Mouse (Mus musculus): Measurements from ENCODE around the gene Dlgap4. TPM values are rescaled to one million over a fixed set of nuclear protein-coding genes. Genes with fewer than 3 reads are reported as not detected.
A peak's percentile ranks its signal among the peaks of the same experiment; 100 is the strongest.

Dlgap4 gene
- polyA plus RNA-seq (2012; rRNA removed), result 205 and 222 TPM in 2 replicates

DNA sequence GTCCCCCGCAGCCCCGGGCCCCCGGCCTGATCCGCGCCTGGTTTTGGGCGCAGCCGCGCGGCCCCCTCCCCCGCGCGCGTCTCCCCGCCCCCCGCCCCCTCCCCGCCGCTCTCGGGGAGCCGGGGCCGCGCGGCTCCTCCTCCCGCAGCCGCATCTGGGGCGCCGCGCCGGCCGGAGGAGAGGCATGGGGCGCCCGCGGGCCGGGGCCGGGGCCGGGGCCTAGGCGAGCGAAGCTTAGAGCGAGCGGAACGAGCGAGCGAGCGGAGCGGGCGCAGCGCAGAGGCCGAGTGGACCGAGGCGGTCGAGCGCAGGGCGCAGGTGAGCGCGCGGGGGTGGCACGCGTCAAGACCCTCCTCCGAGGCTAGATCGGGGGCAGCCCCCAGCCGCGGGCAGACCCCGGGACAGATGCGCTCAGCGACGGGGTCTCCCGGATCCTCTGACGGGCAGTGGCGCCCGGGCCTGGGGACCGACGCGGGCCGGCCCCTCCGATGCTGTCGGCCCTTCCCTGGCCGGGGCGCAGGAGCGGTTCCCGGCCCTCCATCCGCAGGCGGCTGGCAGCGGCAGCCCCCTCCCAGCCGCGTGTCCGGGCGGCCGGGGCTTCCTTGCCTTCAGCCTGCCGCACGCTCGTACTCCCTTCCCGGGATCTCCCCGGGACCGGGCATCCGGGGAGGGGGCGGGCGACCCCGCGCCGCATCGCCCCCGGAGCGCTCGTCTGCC, at the start of gene Dlgap4:
Dlgap4 (plus strand) TSS at position 165 of the 717 bp plus-strand sequence.
- no peak for TF ChIP-seq CTCF (IDR thresholded peaks at IDR 0.05; ENCODE audit: extremely low read depth, insufficient read depth, low read length)
- no peak for TF ChIP-seq POLR2A (IDR thresholded peaks at IDR 0.05; ENCODE audit: extremely low read depth, insufficient read depth, low read length)
- peak within 1 kb of the TSS; percentile 98 for H3K27ac ChIP-seq (ENCODE audit: insufficient read depth, low read length)
- H3K4me1 ChIP-seq (ENCODE audit: control insufficient read depth, insufficient read depth, low read length), result peaks cover 12% of the 10 kb centered on the region
- H3K4me3 ChIP-seq (ENCODE audit: insufficient read depth, low read length), result peak within 1 kb of the TSS; percentile 81

- H3K4me1 ChIP-seq (ENCODE audit: control insufficient read depth, insufficient read depth, low read length), result peaks cover 10% of the 10 kb centered on the region
- no peak overlapping the region for H3K4me3 ChIP-seq (ENCODE audit: insufficient read depth, low read length)
- TF ChIP-seq CTCF (IDR thresholded peaks at IDR 0.05; ENCODE audit: extremely low read depth, insufficient read depth, low read length) (no peak), POLR2A (IDR thresholded peaks at IDR 0.05; ENCODE audit: extremely low read depth, insufficient read depth, low read length) (no peak)
- H3K27ac ChIP-seq (ENCODE audit: insufficient read depth, low read length), result no peak overlapping the region
Measured at GRCm38 (mm10) chr2:156566512-156566911, 47.0 kb upstream of the Dlgap4 start.

DNA sequence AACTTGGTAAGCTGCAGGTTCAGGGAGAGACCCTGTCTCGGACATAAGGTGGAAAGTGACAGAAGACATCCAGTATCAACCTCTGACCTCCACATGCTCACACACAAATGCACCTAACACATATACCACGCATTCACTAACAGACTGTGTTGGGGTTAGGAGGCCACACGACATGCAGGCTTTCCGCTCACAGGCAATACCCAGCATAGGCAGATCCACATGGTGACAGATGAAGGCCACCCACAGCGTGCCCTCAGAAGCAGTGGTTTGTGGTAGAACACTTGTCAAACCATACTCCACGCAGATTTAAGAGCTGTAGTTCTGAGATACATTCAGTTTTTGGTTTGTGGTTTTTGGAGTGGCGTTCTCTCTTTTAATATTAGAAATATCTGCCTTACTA, 44.9 kb upstream of the Dlgap4 start:
- no peak for TF ChIP-seq CTCF (IDR thresholded peaks at IDR 0.05; ENCODE audit: extremely low read depth, insufficient read depth, low read length)
- no peak for TF ChIP-seq POLR2A (IDR thresholded peaks at IDR 0.05; ENCODE audit: extremely low read depth, insufficient read depth, low read length)
- peaks cover 6% of the 10 kb centered on the region; the same call in 1 of the 2 replicates for H3K4me1 ChIP-seq (ENCODE audit: control insufficient read depth, insufficient read depth, low read length)
- no peak overlapping the region for H3K4me3 ChIP-seq (ENCODE audit: insufficient read depth, low read length)
- H3K27ac ChIP-seq (ENCODE audit: insufficient read depth, low read length), result no peak overlapping the region

DNA sequence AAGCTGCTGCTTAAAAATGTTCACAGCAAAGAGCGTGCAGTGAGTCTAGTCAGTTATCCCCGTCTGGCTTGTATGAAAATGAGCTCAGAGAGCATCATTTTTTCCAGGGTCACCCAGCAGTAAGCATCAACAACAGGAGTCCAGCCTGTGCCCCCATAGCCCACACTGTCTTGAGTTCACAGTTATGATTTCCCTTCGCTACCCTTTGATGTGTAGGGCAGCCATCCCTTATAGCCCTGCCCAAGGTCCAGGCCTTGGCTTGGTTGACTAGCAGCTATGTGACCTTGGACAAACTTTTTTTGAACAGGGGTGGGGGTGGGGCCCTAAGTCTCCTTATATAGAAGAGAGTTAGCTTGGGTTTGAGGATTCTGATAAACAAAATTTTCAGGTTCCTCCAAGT, 44.2 kb upstream of the Dlgap4 start:
- TF ChIP-seq POLR2A (IDR thresholded peaks at IDR 0.05; ENCODE audit: extremely low read depth, insufficient read depth, low read length) (no peak), CTCF (IDR thresholded peaks at IDR 0.05; ENCODE audit: extremely low read depth, insufficient read depth, low read length) (no peak)
- peaks cover 2% of the 10 kb centered on the region; the same call in 1 of the 2 replicates for H3K4me1 ChIP-seq (ENCODE audit: control insufficient read depth, insufficient read depth, low read length)
- no peak overlapping the region for H3K4me3 ChIP-seq (ENCODE audit: insufficient read depth, low read length)
- no peak overlapping the region for H3K27ac ChIP-seq (ENCODE audit: insufficient read depth, low read length)

GRCm38 (mm10) chr2:156571521-156571920, 42.0 kb upstream of the Dlgap4 start:
- no peaks in the 10 kb centered on the region; the same call in 1 of the 2 replicates for H3K4me1 ChIP-seq (ENCODE audit: control insufficient read depth, insufficient read depth, low read length)

GRCm38 (mm10) chr2:156576850-156577587, 36.5 kb upstream of the Dlgap4 start:
- peaks cover 9% of the 10 kb centered on the region for H3K4me1 ChIP-seq (ENCODE audit: control insufficient read depth, insufficient read depth, low read length)
- H3K27ac ChIP-seq (ENCODE audit: insufficient read depth, low read length), result no peak overlapping the region
- no peak overlapping the region for H3K4me3 ChIP-seq (ENCODE audit: insufficient read depth, low read length)
- TF ChIP-seq CTCF (IDR thresholded peaks at IDR 0.05; ENCODE audit: extremely low read depth, insufficient read depth, low read length) (no peak), POLR2A (IDR thresholded peaks at IDR 0.05; ENCODE audit: extremely low read depth, insufficient read depth, low read length) (no peak)

More at GRCm38 (mm10) chr2:156571521-156571920, 42.0 kb upstream of the Dlgap4 start:
- H3K27ac ChIP-seq (ENCODE audit: insufficient read depth, low read length), result no peak overlapping the region
- no peak overlapping the region for H3K4me3 ChIP-seq (ENCODE audit: insufficient read depth, low read length)
- no peak for TF ChIP-seq CTCF (IDR thresholded peaks at IDR 0.05; ENCODE audit: extremely low read depth, insufficient read depth, low read length)
- no peak for TF ChIP-seq POLR2A (IDR thresholded peaks at IDR 0.05; ENCODE audit: extremely low read depth, insufficient read depth, low read length)

- Histone ChIP-seq H3K4me1 (ENCODE audit: control insufficient read depth, insufficient read depth, low read length) (peaks cover 17% of the 10 kb centered on the region), H3K27ac (ENCODE audit: insufficient read depth, low read length) (peak overlapping the region; percentile 15), H3K4me3 (ENCODE audit: insufficient read depth, low read length) (no peak overlapping the region)
- TF ChIP-seq POLR2A (IDR thresholded peaks at IDR 0.05; ENCODE audit: extremely low read depth, insufficient read depth, low read length) (no peak), CTCF (IDR thresholded peaks at IDR 0.05; ENCODE audit: extremely low read depth, insufficient read depth, low read length) (no peak)
Measured at GRCm38 (mm10) chr2:156580507-156580906, 33.0 kb upstream of the Dlgap4 start.

GRCm38 (mm10) chr2:156581244-156581643, 32.3 kb upstream of the Dlgap4 start:
- Histone ChIP-seq H3K27ac (ENCODE audit: insufficient read depth, low read length) (peak overlapping the region; percentile 15; the same call in 1 of the 2 replicates), H3K4me3 (ENCODE audit: insufficient read depth, low read length) (no peak overlapping the region), H3K4me1 (ENCODE audit: control insufficient read depth, insufficient read depth, low read length) (peaks cover 17% of the 10 kb centered on the region)
- 0 out of 2 replicates have a peak, but pooled peaks have one; percentile 24 for TF ChIP-seq POLR2A (IDR thresholded peaks at IDR 0.05; ENCODE audit: extremely low read depth, insufficient read depth, low read length)
- no peak for TF ChIP-seq CTCF (IDR thresholded peaks at IDR 0.05; ENCODE audit: extremely low read depth, insufficient read depth, low read length)

- H3K27ac ChIP-seq (ENCODE audit: insufficient read depth, low read length), result no peak overlapping the region
- no peak for TF ChIP-seq CTCF (IDR thresholded peaks at IDR 0.05; ENCODE audit: extremely low read depth, insufficient read depth, low read length)
Measured at GRCm38 (mm10) chr2:156582887-156583286, 30.6 kb upstream of the Dlgap4 start.

More at GRCm38 (mm10) chr2:156582887-156583286, 30.6 kb upstream of the Dlgap4 start:
- Histone ChIP-seq H3K4me1 (ENCODE audit: control insufficient read depth, insufficient read depth, low read length) (peaks cover 14% of the 10 kb centered on the region), H3K4me3 (ENCODE audit: insufficient read depth, low read length) (no peak overlapping the region)
